Mouse (Mus musculus): ENCODE results near the gene Wnt2.

The Wnt2 gene

DNA sequence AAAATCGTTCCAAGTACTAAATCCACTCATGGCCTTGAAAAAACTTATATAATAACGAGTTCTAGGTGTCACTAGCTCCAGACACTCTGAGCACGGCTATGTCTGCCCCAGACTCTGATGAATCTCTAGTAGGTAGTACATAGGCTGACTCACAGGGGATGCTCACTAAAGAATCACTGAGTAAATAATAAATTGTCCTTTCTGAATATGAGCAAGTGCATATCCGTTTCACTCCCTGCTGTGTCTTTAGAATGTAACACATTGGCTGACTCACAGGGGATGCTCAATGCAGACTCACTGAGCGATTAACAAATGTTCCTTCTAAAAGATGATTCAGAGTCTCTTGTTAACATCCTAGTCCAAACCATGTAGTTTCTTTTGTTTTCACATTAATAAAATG is 52.1 kb downstream of the Wnt2 start:
- DNase-seq: no peak

DNA sequence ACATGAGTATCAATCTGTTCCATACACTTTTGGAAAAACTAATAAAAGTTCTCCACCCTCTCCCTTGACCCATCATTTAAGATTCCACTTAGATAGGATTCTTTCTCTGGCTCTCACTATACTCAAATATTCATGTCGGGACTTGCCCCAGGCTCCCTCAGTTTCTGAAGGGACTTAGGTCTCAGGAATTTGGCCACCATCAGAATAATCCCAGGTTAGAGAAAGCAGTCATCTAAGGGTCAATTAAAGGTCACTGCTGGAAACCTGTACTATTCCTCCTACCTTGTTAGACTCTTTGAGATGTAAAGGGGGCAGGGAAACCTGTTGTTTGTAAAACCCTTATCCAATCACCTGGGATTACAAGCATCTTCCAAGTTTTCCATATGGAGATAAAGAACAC is 53.2 kb downstream of the Wnt2 start:
- no peak for DNase-seq

DNA sequence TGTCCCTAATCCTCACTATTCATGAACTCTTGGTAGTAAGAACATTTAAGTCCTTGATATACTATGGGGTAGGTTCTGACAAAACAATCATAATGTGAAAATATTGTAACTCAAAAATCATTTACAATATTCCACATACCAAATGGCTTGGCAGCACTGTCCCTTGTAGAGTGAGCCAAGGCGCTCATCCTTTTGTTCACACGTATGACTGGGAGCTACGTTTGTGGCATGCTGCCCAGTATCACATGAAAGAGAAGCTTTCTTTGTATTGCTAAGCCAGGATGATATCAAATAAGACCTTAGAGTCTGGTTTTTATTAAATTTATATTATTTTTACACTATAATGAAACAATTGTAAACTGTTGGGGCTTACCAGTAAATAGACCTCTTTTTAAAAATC is 56.0 kb downstream of the Wnt2 start:
- no peak for DNase-seq

- DNase-seq: no peak
These were observed 59.0 kb downstream of the Wnt2 start for GRCm38 (mm10) chr6:17971393-17971792.

DNA sequence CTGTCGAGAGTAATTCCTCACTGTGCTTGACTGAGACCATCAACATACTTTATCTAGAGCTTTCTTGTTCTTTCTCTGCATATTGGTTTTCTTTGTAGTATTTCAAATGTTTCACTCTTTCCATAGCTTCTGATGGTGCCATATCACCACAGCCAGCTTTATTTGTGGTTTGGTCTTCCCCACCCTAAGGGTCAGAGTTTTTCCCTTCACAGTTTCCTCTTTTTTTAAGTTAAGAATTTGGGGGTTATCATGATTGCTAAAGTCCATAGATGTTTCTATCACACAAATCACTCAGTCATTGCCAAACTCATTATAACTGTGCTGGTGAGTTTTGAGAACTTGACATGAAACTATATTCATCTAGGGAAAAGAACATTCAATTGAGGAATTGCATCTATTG is 60.6 kb downstream of the Wnt2 start:
- no peak for DNase-seq

DNA sequence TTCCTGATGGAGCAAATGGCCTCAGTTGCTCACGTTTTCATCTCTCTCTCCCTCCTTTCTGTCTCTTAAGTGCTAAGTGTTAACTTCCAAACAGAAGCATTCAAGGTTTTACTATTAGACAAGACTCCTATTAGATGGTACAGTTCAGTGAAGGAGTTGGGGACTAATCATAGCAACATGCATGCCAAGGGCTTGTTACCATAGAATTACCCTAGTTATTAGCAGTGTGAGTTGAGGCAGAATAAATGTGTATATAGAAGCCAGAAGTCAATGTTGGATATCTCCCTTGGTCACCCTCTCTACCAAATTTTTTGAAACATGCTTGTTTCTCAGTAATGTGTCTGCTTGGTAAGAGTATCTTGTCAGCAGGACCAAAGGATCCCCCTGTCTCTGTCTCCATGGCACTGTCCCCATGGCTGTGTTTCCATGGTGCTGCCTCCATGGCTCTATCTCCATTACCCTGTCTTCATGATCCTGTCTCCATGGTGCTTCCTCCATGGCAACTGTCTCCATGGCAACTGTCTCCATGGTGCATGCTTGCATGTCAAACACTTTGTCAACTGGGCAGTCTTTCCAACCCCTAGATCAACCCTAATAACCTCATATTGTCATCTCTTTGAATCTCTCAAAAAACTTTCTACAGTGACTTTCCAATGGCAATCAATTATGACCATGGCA is 61.8 kb downstream of the Wnt2 start:
- DNase-seq: no peak

- no peak for DNase-seq
These were observed 66.9 kb downstream of the Wnt2 start for GRCm38 (mm10) chr6:17963455-17963854.

- DNase-seq: no peak
These were observed 78.6 kb downstream of the Wnt2 start for GRCm38 (mm10) chr6:17951779-17952178.

- DNase-seq: no peak
These were observed 81.3 kb downstream of the Wnt2 start for GRCm38 (mm10) chr6:17949103-17949502.

DNA sequence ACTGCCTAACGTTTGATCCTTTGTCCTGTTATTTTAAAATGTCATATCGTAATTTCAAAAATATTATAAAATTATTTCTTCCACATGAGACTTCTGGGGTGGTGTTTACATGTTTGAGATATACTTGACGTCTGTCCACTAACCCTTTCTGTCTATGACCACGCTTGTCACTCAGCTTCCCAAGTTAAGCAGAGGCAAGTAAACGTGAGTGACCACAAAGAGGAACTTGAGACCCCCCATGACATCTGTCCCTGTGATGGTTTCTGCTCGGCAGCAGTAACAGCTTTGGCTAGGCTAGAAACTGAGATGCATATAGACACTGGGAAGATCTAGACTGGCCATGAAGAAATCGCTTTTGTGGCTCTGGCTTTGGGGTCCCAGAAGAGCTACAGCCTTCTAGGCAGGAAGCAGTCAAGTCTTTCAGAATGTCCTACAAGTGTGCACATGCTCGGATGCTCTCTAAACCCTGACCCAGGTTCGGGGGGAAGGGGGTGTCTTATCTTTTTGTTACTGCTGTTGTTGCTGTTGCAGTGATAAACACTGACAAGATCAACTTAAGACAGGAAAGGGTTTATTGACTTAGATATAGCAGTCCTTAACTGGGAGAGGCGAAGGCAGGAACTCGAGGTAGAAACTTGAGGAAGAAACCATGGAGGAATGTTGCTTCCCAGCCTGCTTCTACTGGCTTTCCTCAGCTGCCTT is 83.1 kb downstream of the Wnt2 start:
- DNase-seq: no peak

GRCm38 (mm10) chr6:17946456-17946855 is 83.9 kb downstream of the Wnt2 start:
- no peak for DNase-seq

DNA sequence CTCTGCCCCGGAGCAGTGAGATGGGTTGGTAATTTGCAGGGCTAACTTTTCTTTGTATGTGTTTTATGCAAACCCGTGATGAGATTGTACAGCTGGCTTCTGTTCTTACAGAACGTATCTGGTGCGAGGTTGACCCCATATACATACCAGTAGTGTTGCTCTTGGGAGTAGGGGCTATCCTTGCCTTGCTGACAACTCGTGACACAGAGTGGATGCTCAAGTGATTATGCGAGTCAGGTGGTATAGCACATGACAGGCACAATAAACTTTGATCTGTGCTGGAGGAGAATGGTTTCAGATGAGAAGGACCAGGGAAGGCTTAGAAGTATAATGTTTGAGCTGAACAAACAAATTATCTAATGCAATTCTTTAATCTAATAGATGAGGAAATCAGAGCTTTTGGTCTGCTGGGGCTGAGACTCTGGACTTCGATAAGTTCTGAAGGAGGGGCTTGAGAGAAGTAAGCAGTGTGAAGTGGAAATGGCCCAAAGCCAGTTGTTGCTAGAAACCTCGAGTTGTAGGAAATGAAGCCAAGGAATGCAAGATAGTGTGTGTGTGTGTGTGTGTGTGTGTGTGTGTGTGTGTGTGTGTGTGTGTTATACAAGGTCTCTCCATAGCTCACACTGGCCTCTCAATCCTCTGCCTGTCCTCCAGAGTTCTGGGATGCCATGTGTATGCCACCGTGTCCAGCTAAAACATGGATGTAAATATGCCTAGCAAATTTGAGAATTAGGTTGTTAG is 86.3 kb downstream of the Wnt2 start:
- DNase-seq: peak; percentile 68

DNA sequence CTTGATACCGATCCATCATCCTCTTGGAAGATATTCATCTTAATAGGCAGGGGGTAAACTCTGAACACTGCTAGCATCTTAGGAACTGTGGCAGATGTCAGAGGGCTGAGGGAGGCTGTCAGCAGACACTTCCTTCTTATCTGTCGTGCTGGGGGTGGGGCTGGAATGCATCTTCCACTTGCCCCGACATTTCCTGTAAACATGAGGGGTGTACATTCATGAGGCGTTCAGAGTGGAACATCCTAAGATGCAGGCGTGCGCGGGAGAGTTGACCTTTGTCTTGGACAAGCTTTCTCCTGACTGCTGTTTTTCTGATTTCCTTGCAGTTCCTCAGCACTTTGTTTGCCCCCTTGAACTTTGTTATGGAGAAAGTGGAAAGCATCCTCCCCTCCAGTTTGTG is 88.0 kb downstream of the Wnt2 start:
- peak; percentile 51 for DNase-seq

DNA sequence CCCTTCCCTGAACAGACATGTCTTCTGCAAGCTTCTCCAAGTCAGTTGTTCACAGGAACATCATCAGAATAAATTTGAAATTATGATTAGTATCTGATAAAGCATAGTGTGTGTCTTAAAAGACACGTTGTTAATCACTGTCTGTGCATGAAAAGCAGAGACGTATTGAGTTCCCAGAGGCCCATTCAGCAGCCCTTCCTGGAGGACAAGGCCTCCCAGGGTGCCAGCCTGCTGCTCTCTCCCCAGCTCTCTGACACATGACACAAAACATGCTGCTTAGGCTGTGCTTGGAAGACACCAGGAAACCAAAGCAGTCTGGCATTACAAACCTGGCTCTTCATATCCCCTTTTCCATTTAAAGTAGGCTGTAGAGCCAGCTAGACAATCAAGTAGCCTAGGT is 88.5 kb downstream of the Wnt2 start:
- DNase-seq: no peak
